Mouse (Mus musculus): ENCODE data around the gene Acsl5. TPM values are rescaled to one million over a fixed set of nuclear protein-coding genes. Genes with fewer than 3 reads are reported as not detected.

The Acsl5 gene
- polyA plus RNA-seq, 1 experiment from 2014 or later, result 35.8 TPM

- H3K9me3 ChIP-seq (replicated peaks; ENCODE audit: control insufficient read depth, low read length), result no peaks in the 10 kb centered on the region
- H3K4me2 ChIP-seq, result no peak overlapping the region
- no peaks in the 10 kb centered on the region; the same call in 1 of the 2 replicates for H3K4me1 ChIP-seq (ENCODE audit: control insufficient read depth, insufficient read depth, low read length)
- H3K4me3 ChIP-seq (ENCODE audit: low read depth, low read length), result no peak overlapping the region
- no peaks in the 10 kb centered on the region for H3K27me3 ChIP-seq (ENCODE audit: control insufficient read depth, insufficient read depth, low read length)
- ATAC-seq (replicated peaks; ENCODE audit: insufficient number of reproducible peaks, low FRiP score, low TSS enrichment), result no peak
- no peak overlapping the region for H3K9ac ChIP-seq (ENCODE audit: low read depth, low read length)
- H3K36me3 ChIP-seq (ENCODE audit: control insufficient read depth, insufficient read depth, low read length), result no peaks in the 10 kb centered on the region
- no peak overlapping the region for H3K27ac ChIP-seq (ENCODE audit: low read depth, low read length)
- WGBS (ENCODE audit: insufficient replicate concordance), result 66% methylated on average over 12 of the region's 12 CpGs
Measured at GRCm38 (mm10) chr19:55260389-55261184, 8.8 kb downstream of the Acsl5 start.

GRCm38 (mm10) chr19:55265269-55265668 is 13.5 kb downstream of the Acsl5 start:
- ATAC-seq (replicated peaks; ENCODE audit: insufficient number of reproducible peaks, low FRiP score, low TSS enrichment), result no peak
- H3K36me3 ChIP-seq (ENCODE audit: control insufficient read depth, insufficient read depth, low read length), result no peaks in the 10 kb centered on the region
- no peak overlapping the region for H3K4me3 ChIP-seq (ENCODE audit: low read depth, low read length)
- H3K4me1 ChIP-seq (ENCODE audit: control insufficient read depth, insufficient read depth, low read length), result peaks cover 2% of the 10 kb centered on the region; the same call in 1 of the 2 replicates
- no peak overlapping the region for H3K4me2 ChIP-seq
- 62% methylated on average over 3 of the region's 3 CpGs for WGBS (ENCODE audit: insufficient replicate concordance)
- H3K27me3 ChIP-seq (ENCODE audit: control insufficient read depth, insufficient read depth, low read length), result no peaks in the 10 kb centered on the region
- no peaks in the 10 kb centered on the region for H3K9me3 ChIP-seq (replicated peaks; ENCODE audit: control insufficient read depth, low read length)
- H3K27ac ChIP-seq (ENCODE audit: low read depth, low read length), result no peak overlapping the region
- H3K9ac ChIP-seq (ENCODE audit: low read depth, low read length), result no peak overlapping the region

- Histone ChIP-seq H3K27ac (ENCODE audit: low read depth, low read length) (no peak overlapping the region), H3K9ac (ENCODE audit: low read depth, low read length) (no peak overlapping the region), H3K9me3 (replicated peaks; ENCODE audit: control insufficient read depth, low read length) (no peaks in the 10 kb centered on the region), H3K4me1 (ENCODE audit: control insufficient read depth, insufficient read depth, low read length) (0 out of 2 replicates have a peak, but pooled peaks cover 2% of the 10 kb centered on the region), H3K36me3 (ENCODE audit: control insufficient read depth, insufficient read depth, low read length) (no peaks in the 10 kb centered on the region), H3K4me2 (no peak overlapping the region), H3K4me3 (ENCODE audit: low read depth, low read length) (no peak overlapping the region), H3K27me3 (ENCODE audit: control insufficient read depth, insufficient read depth, low read length) (no peaks in the 10 kb centered on the region)
- 83% methylated on average over 3 of the region's 3 CpGs for WGBS (ENCODE audit: insufficient replicate concordance)
- no peak for ATAC-seq (replicated peaks; ENCODE audit: insufficient number of reproducible peaks, low FRiP score, low TSS enrichment)
Measured at GRCm38 (mm10) chr19:55266786-55267185, 15.0 kb downstream of the Acsl5 start.

- Histone ChIP-seq H3K27ac (ENCODE audit: low read depth, low read length) (no peak overlapping the region), H3K9ac (ENCODE audit: low read depth, low read length) (no peak overlapping the region), H3K4me3 (ENCODE audit: low read depth, low read length) (no peak overlapping the region), H3K4me2 (no peak overlapping the region), H3K4me1 (ENCODE audit: control insufficient read depth, insufficient read depth, low read length) (0 out of 2 replicates have a peak, but pooled peaks cover 2% of the 10 kb centered on the region), H3K9me3 (replicated peaks; ENCODE audit: control insufficient read depth, low read length) (no peaks in the 10 kb centered on the region), H3K27me3 (ENCODE audit: control insufficient read depth, insufficient read depth, low read length) (no peaks in the 10 kb centered on the region), H3K36me3 (ENCODE audit: control insufficient read depth, insufficient read depth, low read length) (no peaks in the 10 kb centered on the region)
- WGBS (ENCODE audit: insufficient replicate concordance), result 59% methylated on average over 3 of the region's 3 CpGs
- no peak for ATAC-seq (replicated peaks; ENCODE audit: insufficient number of reproducible peaks, low FRiP score, low TSS enrichment)
Measured at GRCm38 (mm10) chr19:55268150-55268549, 16.4 kb downstream of the Acsl5 start.

- H3K27me3 ChIP-seq (ENCODE audit: control insufficient read depth, insufficient read depth, low read length), result no peaks in the 10 kb centered on the region
- no peaks in the 10 kb centered on the region for H3K9me3 ChIP-seq (replicated peaks; ENCODE audit: control insufficient read depth, low read length)
- H3K9ac ChIP-seq (ENCODE audit: low read depth, low read length), result no peak overlapping the region
- WGBS (ENCODE audit: insufficient replicate concordance), result 73% methylated on average over 5 of the region's 5 CpGs
- no peak overlapping the region for H3K4me2 ChIP-seq
- no peak overlapping the region for H3K4me3 ChIP-seq (ENCODE audit: low read depth, low read length)
- H3K27ac ChIP-seq (ENCODE audit: low read depth, low read length), result no peak overlapping the region
- H3K36me3 ChIP-seq (ENCODE audit: control insufficient read depth, insufficient read depth, low read length), result no peaks in the 10 kb centered on the region
- 0 out of 2 replicates have a peak, but pooled peaks cover 2% of the 10 kb centered on the region for H3K4me1 ChIP-seq (ENCODE audit: control insufficient read depth, insufficient read depth, low read length)
- ATAC-seq (replicated peaks; ENCODE audit: insufficient number of reproducible peaks, low FRiP score, low TSS enrichment), result no peak
Measured at GRCm38 (mm10) chr19:55269051-55269450, 17.3 kb downstream of the Acsl5 start.

GRCm38 (mm10) chr19:55271448-55271847 is 19.7 kb downstream of the Acsl5 start:
- H3K9ac ChIP-seq (ENCODE audit: low read depth, low read length), result no peak overlapping the region
- H3K27me3 ChIP-seq (ENCODE audit: control insufficient read depth, insufficient read depth, low read length), result no peaks in the 10 kb centered on the region
- H3K36me3 ChIP-seq (ENCODE audit: control insufficient read depth, insufficient read depth, low read length), result no peaks in the 10 kb centered on the region
- H3K4me2 ChIP-seq, result no peak overlapping the region
- H3K27ac ChIP-seq (ENCODE audit: low read depth, low read length), result no peak overlapping the region
- 0 out of 2 replicates have a peak, but pooled peaks cover 2% of the 10 kb centered on the region for H3K4me1 ChIP-seq (ENCODE audit: control insufficient read depth, insufficient read depth, low read length)
- no peak overlapping the region for H3K4me3 ChIP-seq (ENCODE audit: low read depth, low read length)
- ATAC-seq (replicated peaks; ENCODE audit: insufficient number of reproducible peaks, low FRiP score, low TSS enrichment), result no peak
- H3K9me3 ChIP-seq (replicated peaks; ENCODE audit: control insufficient read depth, low read length), result no peaks in the 10 kb centered on the region
- 38% methylated on average over 3 of the region's 3 CpGs for WGBS (ENCODE audit: insufficient replicate concordance)

- H3K36me3 ChIP-seq (ENCODE audit: control insufficient read depth, insufficient read depth, low read length), result no peaks in the 10 kb centered on the region
- H3K27ac ChIP-seq (ENCODE audit: low read depth, low read length), result no peak overlapping the region
- H3K4me3 ChIP-seq (ENCODE audit: low read depth, low read length), result no peak overlapping the region
- no peak overlapping the region for H3K9ac ChIP-seq (ENCODE audit: low read depth, low read length)
- 47% methylated on average over 6 of the region's 6 CpGs for WGBS (ENCODE audit: insufficient replicate concordance)
- no peaks in the 10 kb centered on the region for H3K27me3 ChIP-seq (ENCODE audit: control insufficient read depth, insufficient read depth, low read length)
- H3K9me3 ChIP-seq (replicated peaks; ENCODE audit: control insufficient read depth, low read length), result no peaks in the 10 kb centered on the region
- H3K4me1 ChIP-seq (ENCODE audit: control insufficient read depth, insufficient read depth, low read length), result no peaks in the 10 kb centered on the region
- ATAC-seq (replicated peaks; ENCODE audit: insufficient number of reproducible peaks, low FRiP score, low TSS enrichment), result no peak
- H3K4me2 ChIP-seq, result no peak overlapping the region
Measured at GRCm38 (mm10) chr19:55273340-55273739, 21.6 kb downstream of the Acsl5 start.

- ATAC-seq (replicated peaks; ENCODE audit: insufficient number of reproducible peaks, low FRiP score, low TSS enrichment), result no peak
- H3K9me3 ChIP-seq (replicated peaks; ENCODE audit: control insufficient read depth, low read length), result no peaks in the 10 kb centered on the region
- no peak overlapping the region for H3K4me2 ChIP-seq
- H3K4me3 ChIP-seq (ENCODE audit: low read depth, low read length), result no peak overlapping the region
- H3K9ac ChIP-seq (ENCODE audit: low read depth, low read length), result no peak overlapping the region
- H3K27ac ChIP-seq (ENCODE audit: low read depth, low read length), result no peak overlapping the region
- WGBS (ENCODE audit: insufficient replicate concordance), result 70% methylated on average over 4 of the region's 4 CpGs
- peaks cover 4% of the 10 kb centered on the region for H3K36me3 ChIP-seq (ENCODE audit: control insufficient read depth, insufficient read depth, low read length)
- H3K27me3 ChIP-seq (ENCODE audit: control insufficient read depth, insufficient read depth, low read length), result no peaks in the 10 kb centered on the region
- H3K4me1 ChIP-seq (ENCODE audit: control insufficient read depth, insufficient read depth, low read length), result no peaks in the 10 kb centered on the region
Measured at GRCm38 (mm10) chr19:55276100-55276499, 24.4 kb downstream of the Acsl5 start.

- no peaks in the 10 kb centered on the region for H3K27me3 ChIP-seq (ENCODE audit: control insufficient read depth, insufficient read depth, low read length)
- no peak overlapping the region for H3K27ac ChIP-seq (ENCODE audit: low read depth, low read length)
- ATAC-seq (replicated peaks; ENCODE audit: insufficient number of reproducible peaks, low FRiP score, low TSS enrichment), result no peak
- H3K4me1 ChIP-seq (ENCODE audit: control insufficient read depth, insufficient read depth, low read length), result no peaks in the 10 kb centered on the region
- H3K9ac ChIP-seq (ENCODE audit: low read depth, low read length), result no peak overlapping the region
- H3K4me2 ChIP-seq, result no peak overlapping the region
- 83% methylated on average over 3 of the region's 3 CpGs for WGBS (ENCODE audit: insufficient replicate concordance)
- H3K9me3 ChIP-seq (replicated peaks; ENCODE audit: control insufficient read depth, low read length), result no peaks in the 10 kb centered on the region
- H3K36me3 ChIP-seq (ENCODE audit: control insufficient read depth, insufficient read depth, low read length), result peaks cover 4% of the 10 kb centered on the region
- no peak overlapping the region for H3K4me3 ChIP-seq (ENCODE audit: low read depth, low read length)
Measured at GRCm38 (mm10) chr19:55276770-55277169, 25.0 kb downstream of the Acsl5 start.
